Mouse (Mus musculus) Patski (cell line): ENCODE results near the gene Dus4l. TPM values are rescaled to one million over a fixed set of nuclear protein-coding genes. Genes with fewer than 3 reads are reported as not detected.

Source experiments
- ATAC-seq: fragments of 100-300 bp; one replicate; pipeline ENCODE4 v1.8.0; 2021
- CTCF ChIA-PET: fragments of 350-600 bp; sonication (Branson Sonifier 250); formaldehyde crosslinking; loops from one replicate; lab custom pipeline; 2022; ENCODE audit warnings: inconsistent platforms; lab: Charles Lee
- POLR2A ChIA-PET: fragments of 350-600 bp; sonication (Branson Sonifier 250); formaldehyde crosslinking; loops from one replicate; lab custom pipeline; 2022; ENCODE audit warnings: antibody characterized with exemption, inconsistent platforms; lab: Charles Lee
- DNase-seq: peaks from one replicate; pipeline ENCODE4 v3.0.0-alpha.2; 2011; ENCODE audit warnings: low read depth, low spot score
- H3K27me3 ChIP-seq: fragments of 371-371 bp; one replicate; pipeline ENCODE4 v1.5.1; 2021
- CTCF ChIP-seq: fragments of 100-300 bp; IDR thresholded peaks from one replicate; pipeline ENCODE4 v1.5.1; 2021
- in situ Hi-C: fragments of 300-500 bp; cut with MboI; formaldehyde crosslinking; loops from 3 replicates; pipeline ENCODE4 v1.11.1; 2018; ENCODE audit warnings: low pct_unique_long_range_greater_than_20kb, mixed read lengths
- polyA plus RNA-seq: library from polyadenylated mRNA; unstranded; gene quantifications from one replicate; pipeline ENCODE4 v1.2.3, GENCODE M21; 2021

Gene Dus4l
- 10.0 TPM for polyA plus RNA-seq

DNA sequence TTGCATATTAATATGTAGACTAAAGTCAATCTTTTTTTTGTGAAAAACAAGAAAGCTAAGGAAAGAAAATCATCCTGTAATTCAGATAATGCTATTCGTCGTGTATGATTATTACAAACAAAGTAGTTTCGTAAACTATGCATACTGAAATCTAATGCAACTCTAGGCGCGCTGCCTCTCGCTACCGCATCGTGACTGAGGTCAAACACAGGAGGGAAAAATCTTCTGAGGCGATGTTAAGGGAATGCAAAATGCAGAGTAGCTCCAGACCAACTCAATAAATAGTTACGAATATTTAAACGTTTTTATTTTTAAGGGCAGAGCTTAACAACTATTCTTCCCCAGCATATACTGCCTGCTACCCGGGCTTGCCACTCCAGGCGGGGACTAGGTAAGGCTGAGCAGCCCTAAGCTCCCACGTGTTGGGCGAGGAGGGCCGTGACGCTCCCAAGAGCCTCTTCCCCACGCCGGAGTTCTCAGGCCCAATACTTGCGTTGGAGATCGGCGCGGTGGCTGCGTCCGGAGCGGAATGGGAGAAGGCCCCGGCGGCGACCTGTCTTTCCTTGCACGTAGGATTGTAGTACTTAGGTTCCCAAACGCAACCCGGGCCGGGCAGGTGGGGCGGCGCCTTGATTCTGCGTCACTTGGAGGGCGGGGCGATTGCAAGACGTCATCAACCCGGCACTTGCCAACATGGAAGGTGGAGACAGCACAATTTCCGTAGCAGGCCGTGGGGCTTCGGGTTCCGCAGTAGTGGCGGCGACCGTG, at the start of gene Dus4l, which contains the start of gene Cog5:
Gene Dus4l (minus strand): TSS at position 630 of the 768 bp plus-strand sequence.
Gene Cog5 (plus strand): TSS at position 673 of the 768 bp plus-strand sequence.
- no peak for TF ChIP-seq CTCF
- POLR2A ChIA-PET, result interaction anchor here (1.2 kb wide), 1 partner anchor 21 kb away, joined by 3 read pairs; no protein-coding TSS in a partner anchor
- ATAC-seq (peak; percentile 89), DNase-seq (peak; percentile 58)
- CTCF ChIA-PET, result interaction anchor here (1.1 kb wide), 1 partner anchor 145 kb away, joined by 3 read pairs; no protein-coding TSS in a partner anchor
- in situ Hi-C loops, result loop anchor here (10.0 kb wide), 1 partner anchor 150 kb away; no protein-coding TSS in a partner anchor
- no peaks in the 10 kb centered on the region for H3K27me3 ChIP-seq

DNA sequence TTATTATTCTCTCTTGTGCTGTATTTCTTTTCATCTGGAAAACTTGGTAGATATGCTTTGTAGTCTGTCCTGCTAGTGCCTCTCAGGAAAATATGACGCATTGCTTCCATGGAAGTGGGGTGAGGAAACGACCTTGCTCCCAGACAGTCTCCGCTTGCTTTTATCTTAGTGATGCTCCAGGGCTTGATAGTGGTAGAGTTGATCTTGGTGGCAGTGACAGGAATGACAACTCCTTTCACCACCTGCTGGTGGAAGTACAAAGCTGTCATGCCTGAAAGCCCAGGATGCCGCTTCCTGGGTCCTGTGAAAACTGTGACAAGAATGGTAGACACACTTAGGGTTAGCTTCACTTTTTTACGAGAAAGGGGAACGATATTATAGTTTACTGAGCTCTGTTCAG, 49.3 kb upstream of the Dus4l start:
- in situ Hi-C loops, result no loop called here
- DNase-seq (no peak), ATAC-seq (no peak)
- no peak for TF ChIP-seq CTCF
- no peaks in the 10 kb centered on the region for H3K27me3 ChIP-seq
- ChIA-PET POLR2A (no interaction called here), CTCF (interaction anchor here (0.6 to 1.7 kb wide), 3 partner anchors 12 to 25 kb away, joined by 4 read pairs; no protein-coding TSS in a partner anchor)

DNA sequence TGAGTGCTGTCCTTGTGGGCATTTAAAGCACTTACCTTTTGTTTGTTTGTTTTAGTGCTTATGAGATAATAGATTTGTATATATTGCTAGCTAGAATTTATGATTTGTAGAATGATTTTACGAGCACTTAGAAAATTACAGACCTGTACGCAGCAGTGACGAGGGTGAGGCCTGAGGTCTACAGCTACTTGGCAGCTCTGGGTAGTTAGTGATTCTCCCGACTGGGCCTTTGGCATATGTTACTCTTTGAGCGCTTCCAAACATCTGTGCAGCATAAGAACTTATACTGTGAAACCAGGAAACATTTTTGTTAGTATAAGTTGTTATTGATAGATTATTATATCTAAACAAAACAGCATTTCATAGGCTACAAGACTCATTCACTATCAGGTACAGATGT, 46.8 kb upstream of the Dus4l start:
- in situ Hi-C loops, result no loop called here

DNA sequence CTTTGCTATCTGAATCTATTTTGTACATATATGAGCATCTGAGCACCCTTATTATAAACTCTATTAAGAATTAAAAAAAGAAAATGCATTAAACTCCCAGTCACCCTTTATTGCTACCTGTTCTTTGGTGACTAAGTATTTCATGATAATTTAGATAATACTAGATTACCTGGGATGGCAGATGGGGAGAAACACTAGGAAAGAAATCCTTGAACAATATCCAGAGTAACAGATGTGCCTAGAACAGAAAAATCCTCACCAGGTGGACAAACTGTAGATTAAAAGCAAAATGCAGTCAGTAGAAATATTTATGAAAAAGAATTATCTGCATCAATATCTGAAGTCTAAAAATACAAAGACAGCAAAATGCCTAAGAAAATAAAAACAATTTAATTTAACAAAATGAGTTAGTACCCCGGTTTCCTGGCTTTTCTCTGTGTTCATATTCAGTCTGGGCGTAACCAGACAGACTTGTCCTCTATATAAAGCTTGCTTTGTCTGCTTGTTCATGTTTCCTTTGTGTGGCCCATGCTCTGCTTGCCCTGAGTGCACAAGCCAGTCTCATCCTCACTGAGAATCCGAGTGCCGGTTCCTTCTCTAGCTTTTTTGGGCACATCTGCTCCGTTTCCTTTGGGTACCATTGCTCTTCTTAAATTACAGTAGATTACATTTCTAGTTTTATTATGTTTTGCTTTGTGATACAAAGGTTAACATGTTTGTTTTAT, 46.2 kb upstream of the Dus4l start:
- DNase-seq, result no peak
- CTCF ChIA-PET, result no interaction called here
- in situ Hi-C loops, result no loop called here
- POLR2A ChIA-PET, result no interaction called here
- no peak for TF ChIP-seq CTCF
- no peak for ATAC-seq
- H3K27me3 ChIP-seq, result no peaks in the 10 kb centered on the region

More for the DNA sequence above, 46.8 kb upstream of the Dus4l start:
- TF ChIP-seq CTCF, result no peak
- ATAC-seq (no peak), DNase-seq (no peak)
- H3K27me3 ChIP-seq, result no peaks in the 10 kb centered on the region
- ChIA-PET CTCF (no interaction called here), POLR2A (no interaction called here)

DNA sequence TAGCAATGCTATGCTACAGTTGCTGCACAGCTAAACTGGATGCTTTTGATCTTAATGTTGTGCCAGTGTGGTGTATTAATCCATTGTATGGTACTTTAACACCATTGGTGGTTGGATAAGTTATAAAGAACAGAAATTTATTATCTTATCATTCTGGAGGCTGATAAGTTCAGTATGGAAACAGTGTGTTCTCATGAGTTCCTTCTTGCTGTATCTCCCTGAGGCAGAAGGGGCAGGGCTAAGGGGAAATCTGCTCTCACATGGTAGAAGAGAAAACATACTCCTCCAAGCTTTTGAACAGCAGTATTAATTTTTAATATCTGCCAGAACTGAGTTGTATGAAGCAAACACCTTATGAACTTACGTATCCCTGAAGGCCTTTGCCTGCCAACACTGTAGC, 38.7 kb upstream of the Dus4l start:
- ChIA-PET POLR2A (no interaction called here), CTCF (no interaction called here)
- TF ChIP-seq CTCF, result no peak
- DNase-seq (no peak), ATAC-seq (no peak)
- no peaks in the 10 kb centered on the region for H3K27me3 ChIP-seq
- in situ Hi-C loops, result no loop called here

DNA sequence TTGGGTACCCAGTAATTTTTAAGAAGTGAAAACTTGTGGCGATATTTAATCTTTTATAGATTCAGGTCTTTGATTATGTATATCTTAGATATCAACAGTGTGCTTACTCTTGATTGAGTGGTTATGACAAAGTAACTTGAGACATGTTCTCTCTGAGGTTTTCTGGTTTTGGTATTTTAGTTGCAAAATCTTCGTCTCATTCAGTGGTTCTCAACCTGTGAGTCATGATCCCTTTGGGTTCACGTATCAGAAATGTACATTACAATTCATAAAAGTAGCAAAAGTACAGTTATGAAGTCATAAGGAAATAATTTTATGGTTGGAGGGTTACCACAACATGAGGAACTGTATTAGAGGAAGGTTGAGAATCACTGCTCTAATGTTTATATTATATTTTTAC, 32.1 kb upstream of the Dus4l start:
- ATAC-seq, result no peak
- no peak for TF ChIP-seq CTCF
- H3K27me3 ChIP-seq, result no peaks in the 10 kb centered on the region
- ChIA-PET CTCF (no interaction called here), POLR2A (no interaction called here)
- in situ Hi-C loops, result no loop called here
- DNase-seq, result no peak

DNA sequence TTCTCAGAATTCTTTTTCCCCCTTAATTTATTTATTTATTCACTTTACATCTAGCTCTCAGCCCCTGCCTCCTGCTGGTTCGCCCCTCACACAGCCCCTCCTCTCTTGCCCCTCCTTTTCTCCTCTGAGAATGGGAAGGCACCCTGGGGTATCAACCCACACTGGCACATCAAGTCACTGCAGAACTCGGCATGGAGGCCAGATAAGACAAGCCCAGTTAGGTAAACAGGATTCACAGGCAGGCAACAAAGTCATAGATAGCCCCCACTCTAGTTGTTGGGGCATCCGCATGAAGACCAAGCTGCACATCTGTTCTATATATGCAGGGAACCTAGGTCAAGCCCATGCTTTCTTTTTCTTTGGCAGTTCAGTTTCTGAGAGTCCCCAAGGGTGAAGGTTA, 12.6 kb upstream of the Dus4l start:
- in situ Hi-C loops, result no loop called here
- no peaks in the 10 kb centered on the region for H3K27me3 ChIP-seq
- CTCF ChIA-PET, result no interaction called here
- TF ChIP-seq CTCF, result no peak
- DNase-seq, result no peak
- ATAC-seq, result no peak
- POLR2A ChIA-PET, result no interaction called here

DNA sequence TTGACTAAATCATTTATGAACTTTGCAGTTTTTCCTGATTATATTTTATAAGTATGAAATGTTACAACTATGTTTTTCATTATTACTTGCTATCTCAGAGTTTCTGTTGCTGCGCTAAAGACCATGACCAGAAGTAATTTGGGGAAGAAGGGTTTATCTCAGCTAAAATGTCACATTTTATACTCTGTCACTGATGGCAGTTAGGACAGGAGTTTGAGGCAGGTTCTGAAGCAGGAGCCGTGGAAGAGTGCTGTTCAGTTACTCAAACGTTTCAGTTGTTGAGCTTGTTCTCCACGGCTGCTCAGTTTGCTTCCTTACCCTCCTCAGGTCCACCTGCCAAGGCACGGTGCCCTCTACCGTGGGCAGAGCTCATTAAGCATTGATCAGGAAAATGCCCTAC, 11.4 kb upstream of the Dus4l start:
- ChIA-PET CTCF (interaction anchor here (2.7 kb wide), 1 partner anchor 12 kb away, joined by 8 read pairs; no protein-coding TSS in a partner anchor), POLR2A (interaction anchor here (0.6 kb wide), 1 partner anchor 283 kb away, joined by 4 read pairs; no protein-coding TSS in a partner anchor)
- DNase-seq (no peak), ATAC-seq (no peak)
- in situ Hi-C loops, result no loop called here
- no peak for TF ChIP-seq CTCF
- no peaks in the 10 kb centered on the region for H3K27me3 ChIP-seq

DNA sequence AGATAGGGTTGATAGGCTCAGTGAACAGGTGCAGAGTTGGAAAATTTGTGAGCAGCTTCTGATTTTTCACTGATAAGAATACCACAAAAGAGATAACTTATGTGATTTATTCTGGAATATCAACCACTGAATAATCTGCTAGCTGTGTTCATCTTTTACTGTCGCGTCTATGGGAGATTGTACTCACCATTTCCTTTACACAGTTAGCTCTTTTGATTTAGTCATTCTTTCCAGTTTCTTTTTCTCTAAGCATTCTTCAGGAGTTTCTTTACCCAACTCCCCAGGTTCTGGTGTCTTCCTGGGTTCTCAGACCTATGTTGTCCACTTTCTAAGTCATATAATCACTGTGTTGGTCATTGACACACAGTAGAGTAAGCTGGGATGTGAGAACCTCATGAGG, 2.2 kb upstream of the Dus4l start:
- in situ Hi-C loops, result loop anchor here (10.0 kb wide), 1 partner anchor 152 kb away; no protein-coding TSS in a partner anchor
- TF ChIP-seq CTCF, result no peak
- ChIA-PET POLR2A (no interaction called here), CTCF (interaction anchor here (1.3 kb wide), 1 partner anchor 22 kb away, joined by 3 read pairs; no protein-coding TSS in a partner anchor)
- no peaks in the 10 kb centered on the region for H3K27me3 ChIP-seq
- ATAC-seq (no peak), DNase-seq (no peak)

DNA sequence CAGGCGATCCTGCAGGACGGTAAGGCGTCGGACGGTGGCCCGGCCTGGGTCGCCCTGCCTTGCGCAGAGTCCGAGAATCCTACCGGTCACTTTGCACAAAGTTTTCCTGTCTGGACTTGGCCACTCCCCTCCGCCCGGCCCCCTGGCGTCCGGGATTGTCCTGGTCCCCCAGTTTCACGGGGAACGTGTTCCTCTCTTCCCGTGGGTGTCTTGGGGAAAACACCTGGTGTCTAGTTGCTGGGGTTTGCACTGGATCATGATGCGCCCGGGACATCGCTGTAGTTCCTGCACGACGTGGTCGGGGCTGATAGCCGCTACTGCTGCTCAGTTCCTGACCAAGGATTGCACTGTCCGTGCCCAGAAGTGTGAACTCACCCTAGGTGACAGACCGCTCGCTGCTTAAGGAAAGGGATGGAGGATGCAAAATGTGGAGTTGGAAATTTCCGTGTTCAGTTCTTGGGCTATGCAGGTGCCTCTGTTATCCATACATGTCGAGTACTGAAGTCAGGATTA, 395 bp upstream of the Dus4l start:
- ChIA-PET POLR2A (no interaction called here), CTCF (no interaction called here)
- in situ Hi-C loops, result loop anchor here (10.0 kb wide), 1 partner anchor 150 kb away; no protein-coding TSS in a partner anchor
- peak; percentile 67 for TF ChIP-seq CTCF
- no peaks in the 10 kb centered on the region for H3K27me3 ChIP-seq
- DNase-seq, result no peak
- peak; percentile 80 for ATAC-seq
